Mouse (Mus musculus) retina, postnatal 1 day (tissue): ENCODE measurements at regions not wholly inside any gene's neighbourhood (a gene's known extent, or its start where the extent isn't known, plus 50 kb on each side); places are given as distances from the start of the nearest gene placed in this dataset.

Experiments used
- DNase-seq: peaks from one replicate; pipeline ENCODE4 v3.0.0-alpha.2; 2012

DNA sequence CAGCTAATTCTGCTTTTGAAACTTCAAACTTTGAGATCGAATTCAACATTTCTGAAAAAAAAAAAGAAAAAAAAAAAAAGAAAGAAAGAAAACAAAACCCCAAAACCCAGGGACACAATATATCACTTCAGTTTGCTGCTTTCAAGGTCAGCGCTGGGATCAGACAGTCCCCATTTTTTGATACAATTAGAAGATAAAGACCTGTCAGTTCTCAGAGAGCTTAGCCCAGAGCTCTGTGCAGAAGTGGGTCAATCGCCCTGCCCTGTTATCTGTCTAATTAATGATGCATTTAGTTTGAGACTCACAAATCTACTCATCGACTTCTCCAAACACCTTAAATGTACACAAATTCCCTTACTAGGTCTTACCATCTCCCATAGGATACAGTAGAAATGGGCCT lies 249.2 kb downstream of the Ptprc start:
- peak; percentile 82 for DNase-seq

DNA sequence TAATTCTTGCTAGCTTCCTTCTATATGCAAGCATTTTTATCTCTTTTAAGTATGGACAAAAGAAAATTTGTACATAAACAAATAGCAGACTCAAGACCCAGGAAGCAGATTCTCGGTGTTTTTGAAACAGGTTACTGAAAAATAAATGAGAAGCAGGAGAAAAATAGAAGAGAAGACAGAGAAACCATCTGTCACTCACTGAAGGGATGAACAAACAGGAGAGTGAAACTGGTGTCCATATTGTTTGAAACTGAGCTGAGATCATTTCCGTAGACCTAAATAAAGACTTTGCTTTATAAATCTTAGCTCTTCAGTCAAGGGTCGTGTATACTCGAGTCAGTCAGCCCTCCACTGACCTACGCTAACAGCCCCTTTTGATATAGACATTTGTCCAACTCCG lies 251.4 kb downstream of the Ptprc start:
- no peak for DNase-seq

DNA sequence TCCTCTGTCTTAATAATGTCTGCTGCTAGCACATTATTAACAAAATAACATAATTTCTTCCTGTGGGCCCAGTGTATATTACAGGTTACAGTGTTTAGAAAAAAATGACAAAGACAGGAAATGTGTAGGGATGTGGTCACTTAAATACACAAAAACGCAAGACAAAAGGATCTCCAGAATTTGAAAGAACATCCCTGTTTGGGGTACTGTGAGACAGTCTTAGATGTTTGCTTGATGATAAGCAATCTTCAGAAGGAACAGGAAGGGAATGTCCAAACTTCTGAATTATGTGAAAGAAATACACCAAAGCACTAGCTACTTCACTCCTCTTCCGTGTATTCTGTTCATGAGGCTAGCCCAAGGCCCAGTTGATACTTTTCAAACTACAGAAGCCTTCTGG lies 251.8 kb downstream of the Ptprc start:
- DNase-seq: no peak

DNA sequence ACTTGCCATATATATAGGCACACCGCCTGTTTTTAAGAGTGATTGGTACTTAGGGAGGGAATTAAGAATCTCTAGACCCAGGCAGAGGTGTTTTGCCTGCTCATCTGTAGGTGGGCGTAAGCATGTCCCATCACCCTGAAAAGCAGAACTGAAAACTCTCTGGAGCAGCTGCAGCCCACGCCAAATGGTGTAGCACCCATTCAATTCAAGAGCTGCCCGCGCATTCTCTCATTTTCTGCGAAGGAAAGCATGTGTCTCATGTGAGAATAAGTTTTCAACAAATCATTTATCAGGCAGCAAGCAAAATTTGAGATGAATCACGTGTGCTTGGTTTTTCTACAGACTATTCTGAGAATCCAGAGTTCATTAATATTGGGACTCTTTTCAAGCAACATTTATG lies 252.7 kb downstream of the Ptprc start:
- DNase-seq: no peak

DNA sequence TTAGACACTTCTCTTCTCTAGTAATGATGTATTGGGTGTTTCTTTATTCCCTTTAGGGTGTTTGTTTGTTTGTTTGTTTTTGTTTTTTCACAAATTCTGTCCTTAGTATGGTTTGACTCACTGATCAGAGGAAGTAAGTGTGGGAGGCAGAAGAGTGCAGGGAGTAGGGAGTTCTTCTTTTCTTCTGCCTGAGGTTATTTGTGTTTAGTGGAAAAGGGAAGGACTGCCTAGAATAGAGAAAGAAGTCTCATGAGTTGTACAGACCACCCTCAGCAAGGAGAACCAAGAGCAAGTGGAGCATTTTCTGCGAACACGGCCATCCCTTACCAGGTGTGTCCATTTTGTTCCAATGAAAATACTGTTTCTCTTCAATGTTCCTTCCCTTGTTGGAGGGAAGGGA lies 253.9 kb downstream of the Ptprc start:
- DNase-seq: no peak

DNA sequence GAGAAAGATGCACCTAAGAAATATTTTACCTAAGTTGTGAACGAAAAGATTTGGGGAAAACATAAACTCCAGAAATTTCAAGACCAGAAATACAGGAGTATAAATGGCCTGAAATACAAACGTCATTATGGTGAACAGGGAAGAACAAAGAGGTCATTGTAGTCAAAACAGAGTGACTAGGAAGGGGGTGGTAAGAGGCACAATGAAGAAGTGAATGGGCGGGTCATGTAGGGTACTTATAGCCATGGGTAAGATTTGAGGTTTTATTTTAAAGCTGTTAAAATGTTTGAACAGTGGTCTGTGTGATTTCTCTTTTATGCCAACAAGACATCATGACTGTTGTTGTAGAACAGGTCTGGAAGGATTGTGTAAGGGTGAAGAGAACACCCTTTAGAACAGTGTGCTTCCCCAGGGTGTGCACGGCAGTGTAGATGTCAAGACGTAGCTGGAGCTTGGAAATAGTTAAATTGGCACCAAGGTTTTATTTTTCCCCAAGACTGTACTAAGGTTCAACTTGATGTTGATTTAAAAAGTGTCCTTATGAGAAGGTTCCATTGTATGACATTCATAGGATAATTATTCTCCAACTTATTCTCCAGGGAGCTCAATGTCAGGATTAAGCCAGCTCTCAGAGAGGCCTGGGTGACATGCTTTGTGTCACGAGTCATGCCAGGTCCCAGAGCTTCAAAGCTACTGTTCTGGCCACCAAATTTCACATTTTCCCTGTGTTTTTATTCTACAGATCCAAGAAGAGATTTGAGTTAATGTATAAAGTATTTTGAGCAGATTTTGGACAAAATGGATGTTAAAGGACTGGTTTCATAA lies 255.6 kb downstream of the Ptprc start:
- DNase-seq: no peak

DNA sequence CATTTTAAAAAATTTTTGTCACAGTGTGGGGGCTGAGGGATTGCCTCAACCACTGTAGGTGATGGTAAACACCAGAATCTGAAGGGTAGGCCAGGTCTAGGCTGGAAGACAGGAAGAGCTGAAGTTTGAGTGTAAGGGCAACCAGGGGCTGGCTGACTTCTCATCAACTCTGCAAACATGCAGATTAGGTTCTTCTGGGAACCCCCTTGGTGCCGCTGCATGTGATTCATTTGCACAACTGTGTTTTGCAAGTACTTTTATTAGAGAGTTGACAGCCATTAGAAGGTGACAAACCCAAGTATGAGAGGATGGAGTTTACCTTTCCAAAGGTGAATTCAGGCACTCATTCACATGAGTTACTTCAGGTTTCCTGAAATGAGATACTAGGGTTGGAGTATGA lies 258.1 kb downstream of the Ptprc start:
- no peak for DNase-seq

DNA sequence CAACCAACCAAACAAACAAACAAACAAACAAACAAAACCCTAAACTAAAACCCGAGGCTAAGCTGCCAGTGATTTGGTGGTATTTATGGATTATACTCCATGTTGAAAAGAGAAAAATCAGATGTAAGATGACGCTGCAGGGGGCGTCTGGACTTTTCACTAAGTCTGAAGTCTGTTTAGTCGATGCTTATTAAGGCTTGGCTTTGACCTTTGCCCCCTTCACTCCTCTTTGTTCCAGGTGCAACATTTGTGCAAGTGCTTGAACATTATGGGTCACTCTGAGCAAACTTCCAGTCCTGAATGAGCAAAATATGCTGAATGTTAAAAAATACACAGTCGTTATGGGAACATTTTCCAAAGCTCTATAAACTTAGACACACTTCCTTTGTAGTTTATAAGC lies 268.6 kb downstream of the Ptprc start:
- peak; percentile 45 for DNase-seq

DNA sequence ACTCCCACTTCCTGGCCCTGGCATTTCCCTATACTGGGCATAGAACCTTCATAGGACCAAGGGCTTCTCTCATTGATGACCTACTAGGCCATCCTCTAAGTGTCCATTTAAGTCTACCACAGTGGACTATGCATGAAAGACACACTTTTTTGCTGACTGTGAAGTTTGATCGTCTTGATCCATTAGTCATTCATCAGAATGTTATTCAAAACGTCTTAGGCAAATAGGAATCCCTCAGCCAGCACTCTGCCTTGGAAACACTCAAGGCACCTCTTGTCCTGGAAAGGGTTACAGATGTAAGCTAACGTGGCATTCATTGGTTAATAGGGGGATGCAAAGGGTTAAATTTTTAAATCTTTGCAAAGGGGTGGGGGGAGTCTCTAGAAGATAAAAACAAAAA lies 269.0 kb downstream of the Ptprc start:
- no peak for DNase-seq

DNA sequence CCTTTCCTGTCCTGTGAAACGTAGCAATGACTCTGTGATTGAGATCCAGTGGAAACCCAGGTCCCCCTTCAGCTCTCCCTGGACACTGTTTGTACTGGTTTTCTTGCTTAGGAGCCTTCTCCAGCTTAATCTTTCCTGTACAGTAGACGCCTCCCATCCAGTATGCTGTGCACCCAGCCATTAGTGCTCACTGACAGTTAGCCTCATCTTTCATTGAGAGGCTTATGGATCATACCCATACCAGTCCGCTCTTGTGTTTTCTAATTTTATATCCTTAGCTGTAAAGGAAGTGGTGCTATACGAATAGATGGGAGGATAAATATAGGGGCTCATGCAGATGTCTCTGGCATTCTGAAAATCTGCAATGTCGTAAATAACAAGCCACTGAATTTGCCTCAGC lies 269.9 kb downstream of the Ptprc start:
- DNase-seq: peak; percentile 49

DNA sequence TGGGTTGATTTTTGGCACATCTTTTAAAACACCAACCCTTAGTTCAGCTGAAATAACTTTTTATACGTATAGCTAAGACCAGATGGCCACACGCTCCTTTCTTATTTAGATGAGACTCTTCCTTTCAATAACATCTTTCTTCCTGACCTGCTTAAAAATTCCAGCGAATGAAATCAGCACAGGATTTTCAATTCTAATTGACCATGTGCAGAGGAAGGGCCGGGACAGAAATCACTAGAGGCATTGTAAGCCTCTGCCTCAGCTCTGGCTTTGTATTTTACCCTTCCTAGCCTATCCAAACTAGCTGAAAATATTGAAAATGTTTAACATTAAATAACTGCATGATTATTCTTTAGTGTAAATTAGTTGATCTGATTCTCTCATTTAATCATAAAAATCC lies 272.2 kb downstream of the Ptprc start:
- no peak for DNase-seq

DNA sequence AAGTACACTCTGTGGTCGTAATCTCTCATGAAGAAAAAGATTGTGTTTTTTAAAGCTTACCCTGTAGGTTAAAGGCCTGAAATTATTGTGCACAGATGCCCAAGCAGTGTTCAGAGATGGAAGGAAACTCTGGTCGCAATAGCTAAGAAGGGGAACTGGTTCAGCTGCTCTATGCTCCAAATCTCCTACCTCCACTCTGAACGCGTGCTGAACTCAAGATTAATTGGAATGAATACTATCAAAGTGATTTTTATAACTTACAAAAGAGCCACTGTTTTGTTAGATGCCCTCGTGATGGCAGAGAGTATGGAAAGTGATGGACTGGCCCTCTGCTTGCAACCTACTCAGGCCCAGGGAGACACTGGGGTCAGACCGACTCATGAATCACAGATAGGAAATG lies 272.6 kb downstream of the Ptprc start:
- DNase-seq: no peak

DNA sequence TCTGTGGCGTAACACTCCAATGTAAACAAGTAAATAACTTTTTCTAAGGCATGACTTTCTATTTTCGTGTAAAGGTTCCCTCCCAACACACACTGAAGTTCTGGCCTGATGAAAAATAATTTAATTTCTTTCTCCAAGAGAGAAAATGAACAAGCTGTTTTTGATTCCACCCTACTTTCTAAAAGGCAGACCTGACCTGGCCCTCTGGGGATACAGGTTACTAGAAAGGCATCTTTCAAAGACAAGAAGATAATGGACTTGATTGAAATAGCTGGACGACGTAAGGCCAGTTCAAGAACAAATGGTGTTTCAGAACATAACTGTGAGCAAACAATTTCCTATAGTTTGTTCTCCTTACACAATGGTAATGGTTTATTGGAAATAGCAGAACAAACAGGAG lies 273.5 kb downstream of the Ptprc start:
- DNase-seq: no peak

DNA sequence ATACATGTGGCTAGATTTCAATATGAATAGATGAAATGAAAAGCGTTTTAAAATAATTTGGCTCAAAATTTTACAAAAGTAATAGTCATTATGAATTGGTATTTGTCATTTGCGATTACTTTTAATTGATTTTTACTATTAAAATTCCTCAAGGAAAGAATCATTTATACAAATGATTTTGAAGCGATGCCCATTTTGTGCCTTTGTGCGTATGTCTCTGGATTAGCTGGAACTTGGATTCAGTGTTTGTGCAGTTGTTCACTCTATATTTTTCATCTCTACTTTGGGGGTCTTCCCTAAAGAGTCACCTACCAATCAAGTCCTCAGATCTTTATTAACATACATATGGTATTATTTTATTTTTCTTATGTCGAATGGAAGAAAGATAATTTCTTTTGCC lies 274.3 kb downstream of the Ptprc start:
- DNase-seq: no peak

DNA sequence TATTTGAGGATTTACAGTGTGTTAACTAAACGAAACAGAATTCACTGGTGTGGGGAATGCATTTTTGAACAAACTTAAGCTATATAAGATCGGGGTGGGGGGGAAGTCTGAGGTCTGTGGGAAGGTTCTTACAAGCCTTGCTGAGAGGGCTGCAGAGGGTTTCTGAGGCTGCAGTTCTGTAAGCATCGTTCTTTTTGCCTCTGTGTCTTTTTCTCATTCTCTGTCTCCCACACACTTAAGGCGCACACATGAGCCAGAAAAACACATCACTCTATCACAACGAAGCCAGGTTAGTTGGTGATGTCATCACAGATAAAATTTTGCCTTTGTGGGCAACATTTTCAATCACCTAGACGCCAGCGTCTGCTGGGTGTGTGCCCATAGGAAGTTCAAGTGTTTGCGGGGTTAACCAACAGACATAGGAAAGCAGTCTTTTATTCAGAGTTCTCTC lies 274.9 kb downstream of the Ptprc start:
- DNase-seq: no peak

DNA sequence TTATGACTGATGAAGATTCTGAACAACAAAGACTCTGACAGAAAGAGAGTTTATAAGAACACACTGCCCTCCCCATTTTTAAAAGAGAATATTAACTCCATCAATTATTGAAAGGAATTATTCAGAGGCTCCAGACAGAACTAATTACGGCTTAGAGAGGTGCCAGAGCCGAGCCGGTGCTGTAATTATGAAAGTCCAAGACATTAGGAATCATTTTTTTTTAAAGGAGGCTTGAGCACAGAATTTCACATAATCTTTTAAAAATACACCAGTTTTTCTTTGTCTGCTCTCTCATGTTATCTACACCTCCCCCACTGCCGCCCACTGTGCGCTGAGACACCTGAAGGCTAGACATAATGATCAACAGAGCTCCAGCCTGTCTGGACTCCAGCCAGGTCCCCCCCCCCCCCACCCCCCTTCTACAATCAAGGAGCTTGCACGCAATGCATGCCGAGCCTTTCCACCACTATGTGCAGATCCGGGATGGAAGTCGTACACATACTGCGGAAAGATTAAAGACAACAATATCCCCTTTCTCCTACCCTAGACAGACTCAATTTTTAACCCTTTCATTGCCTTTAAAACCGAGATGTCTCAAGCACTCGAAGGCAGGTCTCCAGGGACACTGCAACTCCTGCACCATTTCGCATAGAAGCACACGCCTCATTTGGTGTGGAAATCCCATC lies 275.4 kb downstream of the Ptprc start:
- DNase-seq: peak; percentile 91

DNA sequence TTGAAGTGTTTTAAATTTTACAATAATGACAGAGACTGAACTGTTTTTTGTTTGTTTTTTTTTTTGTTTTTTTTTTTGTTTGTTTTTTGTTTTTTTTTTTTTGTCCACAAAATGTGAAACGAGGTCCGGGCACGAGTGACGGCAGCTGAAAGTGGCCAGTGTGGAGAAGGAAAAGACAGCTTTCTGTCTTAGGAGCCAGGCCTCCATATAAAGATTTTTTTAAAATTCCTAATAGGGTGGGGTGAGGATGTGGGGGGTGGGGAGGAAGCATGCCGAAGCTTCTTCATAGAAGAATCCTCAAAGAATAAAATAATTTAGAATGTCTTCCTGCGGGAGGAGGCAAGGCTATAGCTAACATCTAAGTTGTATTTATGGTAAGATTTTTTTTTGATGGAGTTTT lies 276.2 kb downstream of the Ptprc start:
- no peak for DNase-seq

DNA sequence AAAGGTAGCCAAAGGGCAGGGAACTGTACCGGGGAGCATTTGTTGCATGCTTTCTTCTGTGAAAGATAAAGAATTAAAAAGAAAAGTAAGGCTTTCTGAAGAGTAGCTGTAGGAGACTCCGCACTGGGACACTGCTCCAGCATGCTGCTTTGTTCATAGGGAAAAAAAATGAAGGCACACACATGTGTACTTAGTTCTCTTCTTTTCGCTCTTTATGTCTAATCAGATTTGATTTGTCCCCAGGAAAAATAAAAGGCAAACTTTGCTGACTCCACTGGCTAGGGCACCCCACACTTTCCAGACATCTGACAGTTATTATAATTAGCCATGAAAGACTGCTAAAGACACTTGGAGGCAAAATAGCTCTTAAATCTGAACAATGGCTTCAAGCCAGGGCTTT lies 276.6 kb downstream of the Ptprc start:
- peak; percentile 49 for DNase-seq

DNA sequence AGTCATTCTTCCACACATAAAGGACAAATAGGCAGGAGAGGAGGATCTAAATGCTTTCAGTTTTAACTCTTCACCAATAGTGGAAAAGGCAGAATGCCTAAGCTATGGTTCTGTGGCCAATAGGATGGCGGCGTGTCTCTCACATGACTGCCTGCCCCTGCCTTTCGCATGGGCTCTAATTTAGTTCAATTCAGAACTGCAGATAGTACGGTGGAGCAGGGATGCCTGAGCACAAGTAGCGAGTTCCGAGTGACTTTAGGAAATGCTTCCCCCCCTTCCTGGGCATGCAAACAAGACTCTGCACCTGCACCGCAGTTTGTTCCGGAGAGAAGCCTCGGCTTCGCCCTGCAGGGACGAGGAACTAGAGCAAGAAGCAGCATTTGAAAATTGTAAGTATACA lies 277.1 kb downstream of the Ptprc start:
- peak; percentile 95 for DNase-seq

DNA sequence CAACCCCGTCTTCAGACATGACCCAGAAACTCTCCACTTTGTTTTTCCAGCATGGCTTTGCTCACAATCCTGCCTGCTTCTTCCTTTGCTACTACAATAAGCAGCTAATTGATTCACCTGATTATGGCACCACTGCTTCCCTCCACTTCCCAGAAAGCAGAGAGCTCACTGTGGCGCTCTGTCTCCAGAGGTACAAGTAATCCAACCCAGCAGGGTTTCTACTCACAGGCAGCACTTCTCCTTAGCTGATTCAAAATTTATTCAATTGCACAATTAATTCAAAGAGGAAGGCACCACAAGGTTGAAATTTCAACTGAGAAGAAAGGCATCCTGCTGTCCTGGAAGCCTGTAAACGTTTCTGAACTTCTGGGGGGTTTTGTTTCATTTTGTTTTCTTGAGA lies 293.9 kb downstream of the Ptprc start:
- no peak for DNase-seq

DNA sequence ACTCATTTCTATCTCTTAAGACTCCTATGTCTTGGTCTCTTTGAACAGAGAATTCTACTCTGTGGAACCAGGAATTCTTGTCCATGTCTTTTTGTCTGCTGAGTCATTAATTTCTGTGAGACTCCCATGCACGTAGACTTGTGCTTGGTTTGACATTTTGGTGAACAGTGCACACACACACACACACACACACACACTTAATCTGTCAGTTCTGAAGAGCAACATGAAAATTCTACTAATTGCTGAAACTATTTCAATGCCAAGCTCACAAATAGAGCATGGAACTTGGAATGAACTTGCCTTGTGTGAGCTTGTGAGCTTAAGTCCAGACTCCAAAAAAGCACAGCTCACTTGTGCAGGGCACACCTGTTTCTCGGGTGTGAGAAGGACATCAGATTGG lies 301.1 kb downstream of the Ptprc start:
- peak; percentile 73 for DNase-seq

DNA sequence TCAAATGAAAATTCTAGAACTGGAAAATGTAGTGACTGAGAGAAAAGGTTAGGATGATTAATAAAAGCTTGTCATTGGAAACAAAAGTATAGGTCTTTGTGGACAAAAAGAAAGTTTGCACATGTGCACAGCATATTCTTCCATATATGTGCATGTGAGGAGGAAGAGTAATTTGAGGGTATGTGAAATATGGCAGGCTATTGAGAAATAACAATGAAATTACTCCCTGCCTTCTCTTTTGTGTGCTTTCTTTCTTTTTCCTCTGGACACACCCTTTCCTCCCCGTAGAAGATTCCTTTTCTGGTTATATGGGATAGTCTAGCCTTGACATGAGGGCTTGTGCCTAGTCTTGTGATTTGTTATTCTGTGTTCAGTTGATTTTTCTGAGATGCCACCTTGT lies 301.9 kb downstream of the Ptprc start:
- DNase-seq: no peak

DNA sequence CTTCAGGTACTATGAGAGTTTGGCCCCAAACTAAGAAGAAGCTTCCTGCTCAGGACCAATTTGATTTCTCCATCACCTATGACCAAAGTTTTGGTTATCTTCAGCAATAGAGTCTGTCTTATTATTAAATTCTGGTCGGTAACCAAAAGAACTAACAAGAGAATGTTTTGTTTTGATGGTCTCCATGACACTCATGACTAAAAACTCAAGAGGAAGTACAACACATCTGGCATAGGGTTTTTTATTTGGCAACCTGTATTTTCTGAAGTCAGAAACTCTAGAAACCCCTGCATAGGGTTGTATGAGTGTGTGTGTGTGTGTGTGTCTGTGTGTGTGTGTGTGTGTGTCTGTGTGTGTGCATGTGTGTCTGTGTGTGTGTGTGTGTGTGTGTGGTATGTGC lies 310.5 kb downstream of the Ptprc start:
- DNase-seq: no peak

DNA sequence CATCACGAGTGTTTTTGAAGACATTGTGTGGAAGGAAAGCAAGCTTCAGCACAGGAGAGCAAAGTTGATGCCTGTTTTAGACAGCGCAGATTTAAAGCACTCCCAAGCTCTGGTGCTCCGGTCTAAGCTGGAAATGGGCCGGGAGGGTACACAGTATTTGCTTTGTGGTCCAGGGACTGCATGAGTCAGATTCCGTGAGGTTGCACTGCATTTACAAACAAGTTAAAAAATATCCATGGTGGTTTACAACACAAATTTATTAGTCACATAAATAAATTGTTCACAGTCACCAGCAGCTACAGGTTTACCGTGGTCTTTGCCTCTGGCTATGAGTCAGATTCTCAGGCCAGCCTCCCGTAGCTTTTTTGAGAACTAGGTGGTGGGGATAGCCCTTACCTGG lies 312.0 kb downstream of the Ptprc start:
- DNase-seq: no peak

DNA sequence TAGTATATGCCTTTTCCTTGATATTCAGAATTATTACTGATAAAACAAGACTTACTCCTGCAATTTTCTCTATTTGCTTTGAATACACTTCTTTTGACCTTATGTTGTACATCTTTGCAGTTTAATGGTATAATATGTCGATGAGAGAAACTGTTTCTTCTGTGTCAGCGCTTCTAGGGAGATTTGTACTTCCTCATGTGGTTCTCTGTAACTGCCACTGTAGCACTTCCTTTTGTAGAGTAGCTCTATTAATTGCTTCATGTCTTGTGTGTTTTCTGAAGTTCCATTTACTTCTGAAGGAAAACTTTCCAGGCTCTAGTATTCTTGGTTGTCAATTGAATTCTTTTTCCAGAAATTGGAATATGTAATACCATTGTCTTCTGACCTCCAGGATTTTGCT lies 323.2 kb downstream of the Ptprc start:
- no peak for DNase-seq
